Mouse (Mus musculus): ENCODE measurements around the gene Dolpp1. TPM values are rescaled to one million over a fixed set of nuclear protein-coding genes. Genes with fewer than 3 reads are reported as not detected.
A peak's percentile ranks its signal among the peaks of the same experiment; 100 is the strongest.

The Dolpp1 gene
- polyA plus RNA-seq, 1 experiment from 2014 or later, result 47.9 TPM

- H3K4me2 ChIP-seq (ENCODE audit: low read depth, low read length, severe bottlenecking), result no peak overlapping the region
- H3K4me1 ChIP-seq (replicated peaks; ENCODE audit: control insufficient read depth, insufficient read depth, low read length), result peaks cover 15% of the 10 kb centered on the region
- H3K27ac ChIP-seq (ENCODE audit: low read depth, low read length), result no peak overlapping the region
- DNase-seq (ENCODE audit: low spot score) (no peak), ATAC-seq (replicated peaks; ENCODE audit: low FRiP score) (no peak)
- H3K9ac ChIP-seq (ENCODE audit: low read length), result no peak overlapping the region
- H3K36me3 ChIP-seq (ENCODE audit: control insufficient read depth, insufficient read depth, low read length), result peaks cover 13% of the 10 kb centered on the region
- no peak overlapping the region for H3K4me3 ChIP-seq (ENCODE audit: low read depth, low read length)
- no peaks in the 10 kb centered on the region for H3K27me3 ChIP-seq (ENCODE audit: control insufficient read depth, insufficient read depth, low read length)
- H3K9me3 ChIP-seq (ENCODE audit: control insufficient read depth, low read length), result no peaks in the 10 kb centered on the region
- WGBS, result 74% methylated on average over 4 of the region's 4 CpGs
Observed at GRCm38 (mm10) chr2:30436809-30437208, 44.8 kb downstream of the Dolpp1 start.

- ATAC-seq (replicated peaks; ENCODE audit: low FRiP score), result no peak
- H3K36me3 ChIP-seq (ENCODE audit: control insufficient read depth, insufficient read depth, low read length), result peaks cover 13% of the 10 kb centered on the region
- 91% methylated on average over 4 of the region's 4 CpGs for WGBS
Observed at GRCm38 (mm10) chr2:30437791-30438190, 45.7 kb downstream of the Dolpp1 start.

GRCm38 (mm10) chr2:30439631-30440030 lies 47.6 kb downstream of the Dolpp1 start:
- no peak for ATAC-seq (replicated peaks; ENCODE audit: low FRiP score)
- H3K9ac ChIP-seq (ENCODE audit: low read length), result no peak overlapping the region
- no peaks in the 10 kb centered on the region for H3K27me3 ChIP-seq (ENCODE audit: control insufficient read depth, insufficient read depth, low read length)
- H3K4me3 ChIP-seq (ENCODE audit: low read depth, low read length), result no peak overlapping the region
- H3K4me2 ChIP-seq (ENCODE audit: low read depth, low read length, severe bottlenecking), result no peak overlapping the region
- H3K27ac ChIP-seq (ENCODE audit: low read depth, low read length), result no peak overlapping the region
- peaks cover 6% of the 10 kb centered on the region for H3K36me3 ChIP-seq (ENCODE audit: control insufficient read depth, insufficient read depth, low read length)
- peaks cover 31% of the 10 kb centered on the region for H3K4me1 ChIP-seq (replicated peaks; ENCODE audit: control insufficient read depth, insufficient read depth, low read length)
- peak; percentile 44 for DNase-seq (ENCODE audit: low spot score)
- H3K9me3 ChIP-seq (ENCODE audit: control insufficient read depth, low read length), result no peaks in the 10 kb centered on the region
- 97% methylated on average over 6 of the region's 6 CpGs for WGBS

More at GRCm38 (mm10) chr2:30437791-30438190, 45.7 kb downstream of the Dolpp1 start:
- Histone ChIP-seq H3K4me1 (replicated peaks; ENCODE audit: control insufficient read depth, insufficient read depth, low read length) (peaks cover 24% of the 10 kb centered on the region), H3K9me3 (ENCODE audit: control insufficient read depth, low read length) (no peaks in the 10 kb centered on the region), H3K4me3 (ENCODE audit: low read depth, low read length) (no peak overlapping the region), H3K4me2 (ENCODE audit: low read depth, low read length, severe bottlenecking) (no peak overlapping the region), H3K27ac (ENCODE audit: low read depth, low read length) (no peak overlapping the region), H3K27me3 (ENCODE audit: control insufficient read depth, insufficient read depth, low read length) (no peaks in the 10 kb centered on the region), H3K9ac (ENCODE audit: low read length) (no peak overlapping the region)
- DNase-seq (ENCODE audit: low spot score), result no peak

- Histone ChIP-seq H3K27ac (ENCODE audit: low read depth, low read length) (peak overlapping the region; percentile 97), H3K4me2 (ENCODE audit: low read depth, low read length, severe bottlenecking) (no peak overlapping the region), H3K27me3 (ENCODE audit: control insufficient read depth, insufficient read depth, low read length) (no peaks in the 10 kb centered on the region), H3K9ac (ENCODE audit: low read length) (no peak overlapping the region; the same call in 1 of the 2 replicates), H3K9me3 (ENCODE audit: control insufficient read depth, low read length) (no peaks in the 10 kb centered on the region), H3K36me3 (ENCODE audit: control insufficient read depth, insufficient read depth, low read length) (peaks cover 6% of the 10 kb centered on the region), H3K4me1 (replicated peaks; ENCODE audit: control insufficient read depth, insufficient read depth, low read length) (peaks cover 33% of the 10 kb centered on the region), H3K4me3 (ENCODE audit: low read depth, low read length) (no peak overlapping the region)
- DNase-seq (ENCODE audit: low spot score) (no peak), ATAC-seq (replicated peaks; ENCODE audit: low FRiP score) (no peak)
- WGBS, result 84% methylated on average over 3 of the region's 3 CpGs
Observed at GRCm38 (mm10) chr2:30440211-30440700, 48.2 kb downstream of the Dolpp1 start.

GRCm38 (mm10) chr2:30440701-30441517 lies 48.9 kb downstream of the Dolpp1 start:
- Histone ChIP-seq H3K4me2 (ENCODE audit: low read depth, low read length, severe bottlenecking) (peak overlapping the region; percentile 38; the same call in 1 of the 2 replicates), H3K36me3 (ENCODE audit: control insufficient read depth, insufficient read depth, low read length) (peaks cover 6% of the 10 kb centered on the region), H3K27me3 (ENCODE audit: control insufficient read depth, insufficient read depth, low read length) (no peaks in the 10 kb centered on the region), H3K9me3 (ENCODE audit: control insufficient read depth, low read length) (no peaks in the 10 kb centered on the region), H3K9ac (ENCODE audit: low read length) (peak overlapping the region; percentile 71), H3K4me3 (ENCODE audit: low read depth, low read length) (no peak overlapping the region), H3K27ac (ENCODE audit: low read depth, low read length) (peak overlapping the region; percentile 97), H3K4me1 (replicated peaks; ENCODE audit: control insufficient read depth, insufficient read depth, low read length) (peaks cover 33% of the 10 kb centered on the region)
- ATAC-seq (replicated peaks; ENCODE audit: low FRiP score), result peak; percentile 52; the same call in 1 of the 2 replicates
- DNase-seq (ENCODE audit: low spot score), result peak; percentile 75
- 22% methylated on average over 12 of the region's 12 CpGs for WGBS

- Histone ChIP-seq H3K4me1 (replicated peaks; ENCODE audit: control insufficient read depth, insufficient read depth, low read length) (peaks cover 33% of the 10 kb centered on the region), H3K9ac (ENCODE audit: low read length) (peak overlapping the region; percentile 71), H3K4me3 (ENCODE audit: low read depth, low read length) (peak overlapping the region; percentile 9; the same call in 1 of the 2 replicates), H3K36me3 (ENCODE audit: control insufficient read depth, insufficient read depth, low read length) (peaks cover 6% of the 10 kb centered on the region), H3K27ac (ENCODE audit: low read depth, low read length) (peak overlapping the region; percentile 97), H3K27me3 (ENCODE audit: control insufficient read depth, insufficient read depth, low read length) (no peaks in the 10 kb centered on the region), H3K9me3 (ENCODE audit: control insufficient read depth, low read length) (no peaks in the 10 kb centered on the region), H3K4me2 (ENCODE audit: low read depth, low read length, severe bottlenecking) (peak overlapping the region; percentile 38; the same call in 1 of the 2 replicates)
- DNase-seq (ENCODE audit: low spot score) (peak; percentile 93), ATAC-seq (replicated peaks; ENCODE audit: low FRiP score) (peak; percentile 84)
- WGBS, result 5% methylated on average over 15 of the region's 15 CpGs
Observed at GRCm38 (mm10) chr2:30441518-30442497, 49.8 kb downstream of the Dolpp1 start.

GRCm38 (mm10) chr2:30442498-30442890 lies 50.4 kb downstream of the Dolpp1 start:
- peak overlapping the region; percentile 71 for H3K9ac ChIP-seq (ENCODE audit: low read length)
- no peaks in the 10 kb centered on the region for H3K9me3 ChIP-seq (ENCODE audit: control insufficient read depth, low read length)
- peaks cover 33% of the 10 kb centered on the region for H3K4me1 ChIP-seq (replicated peaks; ENCODE audit: control insufficient read depth, insufficient read depth, low read length)
- peaks cover 6% of the 10 kb centered on the region for H3K36me3 ChIP-seq (ENCODE audit: control insufficient read depth, insufficient read depth, low read length)
- H3K4me3 ChIP-seq (ENCODE audit: low read depth, low read length), result no peak overlapping the region
- H3K27me3 ChIP-seq (ENCODE audit: control insufficient read depth, insufficient read depth, low read length), result no peaks in the 10 kb centered on the region
- H3K27ac ChIP-seq (ENCODE audit: low read depth, low read length), result peak overlapping the region; percentile 97
- DNase-seq (ENCODE audit: low spot score) (no peak), ATAC-seq (replicated peaks; ENCODE audit: low FRiP score) (no peak)
- 65% methylated on average over 5 of the region's 5 CpGs for WGBS
- H3K4me2 ChIP-seq (ENCODE audit: low read depth, low read length, severe bottlenecking), result peak overlapping the region; percentile 38; the same call in 1 of the 2 replicates

- Histone ChIP-seq H3K9me3 (ENCODE audit: control insufficient read depth, low read length) (no peaks in the 10 kb centered on the region), H3K4me1 (replicated peaks; ENCODE audit: control insufficient read depth, insufficient read depth, low read length) (peaks cover 33% of the 10 kb centered on the region), H3K36me3 (ENCODE audit: control insufficient read depth, insufficient read depth, low read length) (peaks cover 6% of the 10 kb centered on the region), H3K27me3 (ENCODE audit: control insufficient read depth, insufficient read depth, low read length) (no peaks in the 10 kb centered on the region), H3K4me2 (ENCODE audit: low read depth, low read length, severe bottlenecking) (no peak overlapping the region), H3K27ac (ENCODE audit: low read depth, low read length) (peak overlapping the region; percentile 97; the same call in 1 of the 2 replicates), H3K4me3 (ENCODE audit: low read depth, low read length) (no peak overlapping the region), H3K9ac (ENCODE audit: low read length) (peak overlapping the region; percentile 27; the same call in 1 of the 2 replicates)
- WGBS, result 65% methylated on average over 4 of the region's 4 CpGs
- DNase-seq (ENCODE audit: low spot score) (no peak), ATAC-seq (replicated peaks; ENCODE audit: low FRiP score) (no peak)
Observed at GRCm38 (mm10) chr2:30443281-30443680, 51.2 kb downstream of the Dolpp1 start.
